ENCODE assay signal across 18 mouse cellular contexts in the genomic region with DNA sequence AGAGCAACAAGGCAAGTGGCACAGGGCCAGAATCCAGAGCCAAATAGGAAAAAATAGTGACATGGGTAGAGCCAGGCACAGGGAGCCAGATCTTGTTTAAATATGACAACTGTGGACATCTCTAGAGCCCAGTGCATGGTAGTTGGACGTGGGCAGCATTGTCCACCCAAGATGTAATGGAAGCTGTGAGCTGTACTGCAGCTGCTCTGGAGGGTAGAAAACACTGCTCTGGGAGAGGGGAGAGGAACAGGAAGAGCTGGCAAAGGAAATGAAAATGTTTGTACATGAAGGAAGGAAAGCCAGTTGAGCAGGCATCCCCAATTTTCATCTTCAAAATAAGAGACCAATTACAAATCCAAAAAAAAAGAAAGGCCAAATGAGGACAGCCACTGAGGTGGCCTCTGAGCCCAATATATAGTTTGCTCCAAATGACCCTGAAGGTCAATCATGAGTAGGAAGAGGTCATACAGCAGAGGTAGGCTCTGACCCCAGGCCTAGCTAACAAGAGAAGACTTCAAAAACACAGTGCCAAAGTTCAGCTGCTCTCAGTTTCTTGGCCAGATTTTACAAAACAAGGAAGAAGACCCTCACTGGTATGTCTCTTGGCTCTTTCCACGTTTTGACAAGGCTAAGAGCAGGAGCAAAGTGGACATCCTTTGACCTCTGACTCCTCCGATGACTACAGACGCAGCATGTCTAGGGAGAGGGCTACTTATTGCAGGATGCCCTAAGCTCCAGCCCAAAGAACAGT.
"Had no signal": no experiment of that assay in that cellular context is flagged by ENCODE, and none has a peak within 500 bp of the region (broad histone marks: within the 10 kb centered on the region; RNA-seq: fewer than 3 reads in every experiment).

No protein-coding gene starts in this region.

- H3K4me1 ChIP-seq: kidney, embryonic 15.5 days; limb, embryonic 13.5 days; liver, embryonic 15.5 days; lung, embryonic 15.5 days; neural tube, embryonic 15.5 days; stomach, embryonic 15.5 days had no signal

- H3K36me3 ChIP-seq: kidney, embryonic 15.5 days; limb, embryonic 13.5 days; lung, embryonic 15.5 days; neural tube, embryonic 15.5 days; stomach, embryonic 15.5 days had no signal

- H3K27ac ChIP-seq: kidney, embryonic 15.5 days; limb, embryonic 13.5 days; liver, embryonic 15.5 days; lung, embryonic 15.5 days; macrophage; neural tube, embryonic 15.5 days; stomach, embryonic 15.5 days had no signal

- DNase-seq: kidney, adult 18-20 months; kidney, postnatal 14 days; left cerebral cortex, postnatal 4 days; lung, postnatal 14 days; midbrain, embryonic 14.5 days; right cerebral cortex, adult 18-20 months; right cerebral cortex, postnatal 25 days; thymus, adult 2 months; thymus, postnatal 36 days had no signal

- H3K4me3 ChIP-seq: kidney, embryonic 15.5 days; limb, embryonic 13.5 days; liver, embryonic 15.5 days; lung, embryonic 15.5 days; megakaryocyte, embryonic 14.5 days; myocyte; neural tube, embryonic 15.5 days; stomach, embryonic 15.5 days had no signal

- H3K9me3 ChIP-seq: kidney, embryonic 15.5 days; limb, embryonic 13.5 days; liver, embryonic 15.5 days; lung, embryonic 15.5 days; megakaryocyte, embryonic 14.5 days; neural tube, embryonic 15.5 days; stomach, embryonic 15.5 days had no signal

- H3K27me3 ChIP-seq: kidney, embryonic 15.5 days; limb, embryonic 13.5 days; liver, embryonic 15.5 days; lung, embryonic 15.5 days; megakaryocyte, embryonic 14.5 days; neural tube, embryonic 15.5 days; stomach, embryonic 15.5 days had no signal
